Mouse (Mus musculus) heart, postnatal 10 days (tissue): Measurements from ENCODE around the gene Tubb1. TPM values are rescaled to one million over a fixed set of nuclear protein-coding genes. Genes with fewer than 3 reads are reported as not detected.

Experiments used
- DNase-seq, 2 experiments: peaks; one replicate each; pipeline ENCODE4 v3.0.0; 2021
- intact Hi-C: fragments of 180-260 bp; cut with DNase I; formaldehyde crosslinking; loops from one replicate; pipeline ENCODE4 v1.15.1; 2025
- total RNA-seq, 2 experiments: library from RNA; stranded (reverse); gene quantifications; 2 replicates each; pipeline ENCODE4 v1.2.3; 2021

The Tubb1 gene
- total RNA-seq, 2 experiments from 2014 or later, result 1.8 to 3.3 TPM

DNA sequence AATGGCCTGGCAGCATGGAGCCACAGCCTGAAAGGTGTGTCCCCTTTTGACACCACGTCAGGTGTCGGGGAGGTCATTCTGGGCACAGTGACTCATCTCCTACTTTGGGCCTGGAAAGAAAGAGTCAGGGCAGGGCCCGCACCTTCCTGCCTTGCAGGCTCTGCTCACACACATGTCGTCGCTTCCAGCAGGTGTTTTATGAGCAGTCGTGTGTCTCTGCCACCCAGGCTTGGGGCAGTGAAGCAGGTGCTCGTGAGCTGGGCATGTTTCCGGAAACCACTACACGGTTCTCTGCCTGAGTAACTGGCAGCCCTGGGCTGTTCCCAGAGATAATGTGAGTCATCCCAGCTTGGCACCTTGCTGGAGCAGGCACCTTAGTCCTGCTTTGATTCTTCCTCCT lies 8.0 kb upstream of the Tubb1 start:
- intact Hi-C loops, result no loop called here
- peak; percentile 37 to 39 for DNase-seq

DNA sequence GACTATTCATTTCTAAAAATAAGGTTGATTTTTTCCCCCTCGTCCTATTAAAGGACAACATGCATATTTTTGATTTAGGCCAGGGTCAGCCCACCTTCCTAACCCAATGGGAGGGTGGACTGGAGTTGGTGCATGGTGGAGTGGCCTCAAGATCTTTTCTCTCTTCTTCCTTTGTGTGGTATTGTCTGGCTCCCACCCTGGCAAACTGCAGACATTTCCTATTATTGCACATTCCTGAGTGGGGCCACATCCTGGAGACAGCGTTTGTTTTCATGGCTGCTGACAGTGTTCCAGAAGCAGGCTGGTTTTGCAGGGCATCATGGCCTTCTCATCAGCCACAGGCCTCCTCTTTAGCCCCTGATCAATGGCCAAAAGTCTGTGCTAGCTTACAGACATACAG lies 7.4 kb upstream of the Tubb1 start:
- DNase-seq, result no peak
- intact Hi-C loops, result no loop called here

DNA sequence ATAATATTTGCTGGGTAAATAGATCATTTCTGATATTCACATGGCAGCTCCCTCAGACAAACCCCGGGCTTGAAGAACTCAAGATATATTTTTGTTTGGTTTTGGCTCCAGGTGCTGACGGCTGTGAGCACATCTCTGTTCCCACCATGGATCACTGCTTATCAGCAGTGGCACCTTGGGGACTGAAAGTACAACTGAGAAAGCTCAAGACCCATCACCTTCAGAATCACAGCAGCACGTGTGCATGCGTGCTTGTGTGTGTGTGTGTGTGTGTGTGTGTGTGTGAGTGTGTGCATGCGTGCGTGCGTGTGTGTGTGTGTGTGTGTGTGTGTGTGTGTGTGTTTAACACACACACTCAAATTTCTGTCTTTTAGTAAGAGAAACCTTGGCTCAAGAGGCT lies 6.1 kb upstream of the Tubb1 start:
- no peak for DNase-seq
- intact Hi-C loops, result no loop called here

DNA sequence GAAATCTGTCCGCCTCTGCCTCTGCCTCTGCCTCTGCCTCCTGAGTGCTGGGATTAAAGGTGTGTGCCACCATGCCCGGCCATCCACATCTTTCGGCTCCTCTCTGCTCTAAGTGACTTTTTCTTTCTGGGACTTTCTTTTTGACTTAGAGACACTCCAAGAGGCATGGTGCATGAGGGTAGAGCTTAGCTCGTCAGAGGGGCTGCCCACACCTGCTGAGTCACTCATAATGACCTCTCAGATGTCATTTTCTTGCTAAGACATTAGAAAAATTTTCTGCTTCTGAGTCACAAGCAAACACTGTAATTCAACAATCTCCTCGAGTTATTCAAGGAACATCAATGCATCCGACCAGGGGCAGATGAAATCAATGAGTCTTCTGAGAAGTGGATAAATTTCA lies 5.5 kb upstream of the Tubb1 start:
- no peak for DNase-seq
- intact Hi-C loops, result no loop called here

DNA sequence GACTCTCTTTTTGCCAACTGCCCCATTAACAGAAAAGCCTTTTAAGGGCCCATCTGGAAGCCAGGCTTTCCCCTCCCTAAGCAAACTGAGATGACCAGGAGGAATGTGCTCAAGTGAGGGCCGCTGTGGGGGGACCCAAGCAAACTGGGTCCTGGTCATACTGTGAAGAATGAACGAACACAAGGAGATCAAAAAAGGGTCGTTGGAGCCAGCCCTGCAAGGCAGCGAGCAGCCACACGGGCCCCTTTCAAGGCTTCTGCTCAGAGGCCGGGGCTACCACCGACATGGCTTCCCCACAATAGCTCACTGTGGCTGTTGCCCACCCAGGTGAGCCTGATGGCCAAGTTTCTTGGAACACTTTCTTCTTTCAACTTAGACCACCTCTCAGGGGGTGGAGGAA lies 4.0 kb upstream of the Tubb1 start:
- intact Hi-C loops, result no loop called here
- no peak for DNase-seq

DNA sequence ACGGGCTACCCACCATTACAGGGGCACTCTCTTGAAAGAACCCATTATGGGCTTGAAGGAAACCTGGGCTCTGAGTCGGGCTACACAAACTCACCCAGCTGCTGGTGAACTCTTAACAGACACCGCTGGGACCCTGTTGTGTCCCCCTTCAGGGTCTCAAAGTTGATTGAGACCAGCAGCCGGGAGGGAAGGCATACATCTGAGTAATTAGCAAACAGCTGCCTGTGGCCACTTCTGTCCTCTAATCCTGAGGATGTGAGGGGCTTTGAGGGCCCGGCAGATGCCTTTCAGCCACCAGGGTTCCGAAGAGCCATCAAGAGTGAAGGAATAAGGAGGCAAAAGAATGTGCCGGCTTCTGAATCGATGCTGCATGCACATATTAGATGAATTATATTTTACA lies 3.6 kb upstream of the Tubb1 start:
- DNase-seq, result no peak
- intact Hi-C loops, result no loop called here

DNA sequence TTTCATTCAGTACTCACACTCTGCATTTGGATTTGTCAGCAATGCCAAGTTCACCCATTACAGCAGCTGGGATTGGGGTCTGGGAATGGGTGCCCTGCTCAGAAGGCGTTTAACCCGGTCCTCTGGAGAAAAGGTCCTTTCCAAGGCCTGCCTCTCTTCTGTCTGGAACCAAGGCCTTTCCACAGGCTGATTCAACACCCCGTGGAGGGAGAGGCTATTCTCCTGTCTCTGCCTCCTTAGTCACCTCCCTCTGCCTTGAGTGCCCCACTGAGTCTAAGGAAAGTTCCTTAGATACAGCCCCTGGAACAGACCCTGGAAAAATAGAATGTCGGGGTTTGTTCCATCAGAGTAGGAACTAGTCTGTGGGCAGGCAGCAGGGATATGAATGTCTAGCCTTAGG lies 2.1 kb upstream of the Tubb1 start:
- intact Hi-C loops, result no loop called here
- no peak for DNase-seq

DNA sequence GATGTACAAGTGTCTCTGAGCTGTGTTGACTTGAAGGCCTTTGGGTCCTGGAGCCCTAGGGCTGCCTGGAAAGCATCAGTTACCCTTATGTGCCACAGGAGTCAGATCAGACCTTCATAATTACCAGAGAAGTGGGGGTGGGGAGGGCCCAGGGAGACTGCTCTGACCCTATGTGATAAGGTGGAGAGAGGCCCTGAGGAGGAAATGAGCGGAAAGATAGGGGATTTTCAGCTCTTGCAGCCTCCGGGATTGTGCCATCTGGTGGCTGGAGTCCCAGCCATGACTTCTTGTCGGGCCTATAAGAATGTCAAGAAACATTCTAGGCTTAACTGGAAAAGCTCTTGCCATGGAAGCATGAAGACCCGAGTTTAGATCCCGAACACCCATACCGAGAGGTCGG lies 3.2 kb downstream of the Tubb1 start:
- peak in 1 of 2 experiments; percentile 39 for DNase-seq

DNA sequence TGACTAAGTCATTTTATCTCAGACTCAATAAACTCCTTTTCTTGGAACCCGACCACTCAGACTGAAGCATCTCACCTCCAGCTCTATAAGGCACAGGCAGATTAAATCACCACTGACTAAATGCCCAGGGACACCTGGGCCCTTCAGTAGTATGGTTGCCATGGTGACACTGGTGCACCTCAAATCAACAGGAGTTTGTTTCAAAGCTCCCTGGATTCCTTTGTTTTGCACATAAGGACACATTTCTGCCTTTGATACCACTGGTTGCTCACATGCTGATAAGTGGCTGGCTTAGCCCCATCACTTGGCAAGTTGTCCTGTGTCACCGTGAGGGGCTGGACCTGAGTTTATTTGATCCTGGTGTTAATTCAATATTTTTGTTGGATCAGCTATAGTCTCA lies 8.9 kb downstream of the Tubb1 start:
- intact Hi-C loops, result no loop called here

More for the DNA sequence above, 3.2 kb downstream of the Tubb1 start:
- intact Hi-C loops, result loop anchor here (2.0 kb wide), 1 partner anchor 141 kb away; no protein-coding TSS in a partner anchor

DNA sequence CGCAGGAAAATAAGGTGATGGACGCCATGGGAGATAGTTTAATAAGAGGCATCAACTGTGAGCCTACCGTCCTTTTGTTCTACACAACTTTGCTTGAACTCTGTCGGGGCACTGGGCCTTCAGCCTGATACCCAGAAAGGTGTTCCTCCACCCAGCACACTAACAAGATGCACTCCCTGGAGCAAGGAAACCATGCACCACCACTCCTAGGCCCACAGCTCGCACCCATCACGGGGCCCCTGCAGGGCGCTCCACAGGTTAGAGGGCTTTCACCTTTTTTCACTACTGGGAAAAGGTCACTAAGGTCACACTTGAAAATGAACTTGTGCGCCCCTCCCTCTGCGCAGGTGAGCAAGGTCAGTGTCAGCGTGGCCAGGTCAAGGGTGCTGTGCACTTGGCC lies 12.9 kb downstream of the Tubb1 start:
- peak in 1 of 2 experiments; percentile 51 for DNase-seq
- intact Hi-C loops, result loop anchor here (2.0 to 10.0 kb wide), 2 partner anchors 133 to 389 kb away; partner anchors contain the start of gene Stx16

More for the DNA sequence above, 8.9 kb downstream of the Tubb1 start:
- no peak for DNase-seq

DNA sequence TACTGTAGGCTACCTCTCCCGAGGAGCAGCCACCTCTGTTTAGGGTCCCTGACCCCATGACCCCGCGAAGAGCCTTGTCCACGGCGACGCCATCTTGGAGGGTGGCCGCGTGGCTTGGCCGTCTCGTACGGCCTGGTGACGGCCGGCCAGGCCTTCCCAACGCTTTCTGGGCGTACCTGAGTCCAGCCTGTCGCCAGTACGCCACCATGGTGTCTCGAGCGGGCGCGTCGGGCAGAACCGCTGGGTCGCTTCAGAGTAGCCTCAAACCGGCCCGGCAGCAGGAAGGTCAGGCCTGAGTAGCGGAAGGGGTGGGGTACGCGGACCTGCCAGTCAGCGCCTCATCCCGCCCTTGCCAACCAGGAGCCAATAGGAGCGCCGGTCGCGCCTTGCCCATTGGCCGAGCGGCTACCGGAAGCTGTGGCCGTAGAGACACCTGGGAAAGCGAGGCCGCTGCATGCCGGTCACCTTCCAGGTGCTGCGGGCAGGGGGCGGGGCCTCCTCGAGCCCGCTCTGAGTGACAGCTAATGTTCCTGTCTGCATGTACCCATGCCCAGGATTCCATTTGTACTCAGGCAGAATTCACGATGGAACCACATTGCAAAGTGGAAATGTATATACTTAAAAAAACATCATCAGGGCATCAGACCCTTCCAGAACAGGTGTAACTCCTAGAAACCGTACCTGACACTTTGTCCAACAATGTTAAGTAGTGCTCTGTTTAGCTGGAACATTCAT lies 13.5 kb downstream of the Tubb1 start, which contains the start of gene Atp5e:
TSS of gene Atp5e (minus strand) at position 317 of the 735 bp plus-strand sequence.
- peak; percentile 97 to 98 for DNase-seq
- intact Hi-C loops, result loop anchor here (2.0 to 10.0 kb wide), 2 partner anchors 133 to 389 kb away; partner anchors contain the start of gene Stx16

DNA sequence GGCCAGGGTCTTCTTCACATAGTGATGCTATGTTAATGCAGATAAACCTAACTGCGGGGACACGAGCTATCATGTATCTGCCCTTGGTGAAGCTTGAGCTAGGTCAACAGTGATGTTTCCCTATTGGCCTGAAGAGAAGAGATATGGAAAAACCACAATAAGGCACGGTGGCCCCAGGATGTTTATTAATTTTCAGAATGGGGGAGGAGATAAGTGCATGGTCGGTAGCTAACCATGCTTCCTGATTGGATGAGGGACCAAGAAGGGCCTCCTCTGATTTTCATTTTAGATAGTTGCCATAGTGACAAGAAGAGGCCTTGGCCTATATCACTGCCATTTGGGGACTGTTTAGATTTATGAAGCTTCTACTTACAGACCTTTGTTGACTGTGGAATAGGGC lies 19.8 kb downstream of the Tubb1 start:
- DNase-seq, result no peak
- intact Hi-C loops, result loop anchor here (5.0 kb wide), 1 partner anchor 202 kb away; no protein-coding TSS in a partner anchor

DNA sequence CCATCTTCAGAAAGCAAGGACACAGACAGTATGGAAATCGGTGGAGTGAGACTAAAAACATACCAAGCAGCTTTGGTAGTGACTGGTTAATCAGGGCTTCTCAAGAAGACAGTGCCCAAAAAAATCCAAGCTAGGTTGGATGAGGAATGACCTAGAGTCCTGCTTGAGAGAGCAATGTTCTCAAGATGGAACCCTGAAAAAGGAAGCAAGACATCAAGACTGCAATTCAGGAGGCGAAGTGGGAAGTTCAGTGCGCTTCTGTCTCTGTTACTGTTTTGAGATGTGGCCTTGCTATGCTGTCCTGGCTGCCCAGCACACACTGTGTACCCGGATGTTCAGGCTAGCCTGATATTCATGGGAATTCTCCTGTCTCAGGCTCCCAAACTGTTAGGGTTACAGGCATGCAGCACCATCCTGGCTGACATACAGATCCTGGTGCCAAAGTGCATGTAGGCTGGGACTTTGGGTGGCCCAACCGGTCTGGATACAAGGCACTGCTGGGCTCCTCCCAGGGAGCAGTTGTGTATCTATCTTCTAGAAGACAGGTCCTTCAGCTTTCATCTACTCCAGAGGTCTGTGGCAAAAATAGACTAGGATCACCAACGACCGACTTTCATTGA lies 20.4 kb downstream of the Tubb1 start:
- no peak for DNase-seq
- intact Hi-C loops, result loop anchor here (5.0 kb wide), 1 partner anchor 201 kb away; no protein-coding TSS in a partner anchor

DNA sequence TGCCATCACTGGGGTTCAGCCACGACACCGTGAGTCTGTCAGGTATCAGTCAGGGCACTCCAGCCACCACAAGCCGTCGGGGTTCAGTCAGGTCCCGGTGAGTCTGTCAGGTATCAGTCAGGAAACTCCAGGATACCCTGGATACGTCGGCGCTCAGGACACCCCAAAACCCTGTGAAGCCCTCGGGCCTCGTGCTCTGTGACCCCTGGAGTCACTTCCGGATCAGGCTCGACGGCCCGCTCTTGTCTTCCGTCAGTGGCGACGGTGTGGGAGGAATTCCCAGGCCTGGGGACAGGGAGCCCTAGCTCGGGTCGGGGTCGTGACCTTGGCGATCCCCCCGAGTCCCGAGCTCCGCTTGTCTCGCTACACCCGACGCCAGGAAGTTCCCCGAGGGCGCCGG lies 21.9 kb downstream of the Tubb1 start:
- DNase-seq, result peak in 1 of 2 experiments; percentile 21
- intact Hi-C loops, result loop anchor here (5.0 kb wide), 1 partner anchor 200 kb away; no protein-coding TSS in a partner anchor

DNA sequence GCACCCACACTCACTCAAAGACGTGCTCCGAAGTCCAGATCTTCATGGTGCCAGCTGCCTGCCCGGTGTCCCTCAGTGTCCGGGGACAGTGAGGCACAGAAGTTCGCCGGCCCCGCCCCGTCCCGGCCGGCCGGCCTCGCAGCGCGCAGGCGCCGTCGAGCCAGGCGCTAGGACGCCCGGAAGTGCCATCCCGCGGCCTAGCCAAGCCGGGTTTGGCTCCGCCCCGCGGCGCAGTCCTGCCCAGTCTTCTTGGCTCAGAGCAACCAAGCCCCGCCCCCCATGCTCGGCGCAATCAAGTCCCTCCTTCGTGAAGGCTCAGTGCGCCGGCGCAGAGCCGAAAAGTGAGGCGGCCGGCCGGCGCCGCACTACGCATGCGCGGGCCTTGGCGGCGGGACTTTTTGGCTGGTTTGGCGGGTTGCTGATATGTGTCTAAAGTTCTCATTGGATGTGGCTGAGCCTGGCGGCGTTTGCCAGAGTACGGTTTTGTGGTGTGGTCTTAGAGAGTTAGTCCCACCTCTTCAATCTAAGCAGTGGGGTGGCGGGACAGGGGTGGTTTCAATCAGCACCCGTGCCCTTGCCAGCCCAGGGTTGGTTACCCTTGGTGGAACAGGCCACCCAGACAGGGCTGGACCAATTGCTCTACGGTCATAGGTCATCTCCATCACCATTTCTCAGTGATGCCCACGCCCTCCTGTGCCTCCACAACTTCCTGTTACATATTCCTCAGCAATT lies 22.5 kb downstream of the Tubb1 start, which contains the start of gene Prelid3b:
TSS of gene Prelid3b (minus strand) at position 264 of the 732 bp plus-strand sequence.
- DNase-seq, result peak; percentile 100
- intact Hi-C loops, result loop anchor here (5.0 kb wide), 1 partner anchor 199 kb away; no protein-coding TSS in a partner anchor

DNA sequence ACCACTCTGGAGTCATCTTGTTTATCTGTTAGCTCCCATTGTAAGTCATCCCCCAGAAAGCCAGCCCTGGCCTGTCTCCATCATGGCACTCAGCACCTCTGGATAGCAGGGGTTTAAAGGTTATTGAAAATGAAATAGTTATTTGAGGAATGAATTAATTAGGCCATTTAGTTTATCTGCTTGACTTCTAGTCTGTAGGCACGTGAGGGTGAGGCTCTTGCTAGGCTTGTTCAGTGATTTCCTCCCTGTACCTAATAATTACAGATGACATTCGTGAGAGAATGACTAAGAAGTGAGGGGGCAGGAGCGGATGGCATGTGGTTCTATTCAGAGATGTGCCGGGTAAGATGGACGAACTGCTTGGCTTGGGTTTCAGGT lies 23.0 kb downstream of the Tubb1 start:
- no peak for DNase-seq
- intact Hi-C loops, result loop anchor here (5.0 kb wide), 1 partner anchor 199 kb away; no protein-coding TSS in a partner anchor

DNA sequence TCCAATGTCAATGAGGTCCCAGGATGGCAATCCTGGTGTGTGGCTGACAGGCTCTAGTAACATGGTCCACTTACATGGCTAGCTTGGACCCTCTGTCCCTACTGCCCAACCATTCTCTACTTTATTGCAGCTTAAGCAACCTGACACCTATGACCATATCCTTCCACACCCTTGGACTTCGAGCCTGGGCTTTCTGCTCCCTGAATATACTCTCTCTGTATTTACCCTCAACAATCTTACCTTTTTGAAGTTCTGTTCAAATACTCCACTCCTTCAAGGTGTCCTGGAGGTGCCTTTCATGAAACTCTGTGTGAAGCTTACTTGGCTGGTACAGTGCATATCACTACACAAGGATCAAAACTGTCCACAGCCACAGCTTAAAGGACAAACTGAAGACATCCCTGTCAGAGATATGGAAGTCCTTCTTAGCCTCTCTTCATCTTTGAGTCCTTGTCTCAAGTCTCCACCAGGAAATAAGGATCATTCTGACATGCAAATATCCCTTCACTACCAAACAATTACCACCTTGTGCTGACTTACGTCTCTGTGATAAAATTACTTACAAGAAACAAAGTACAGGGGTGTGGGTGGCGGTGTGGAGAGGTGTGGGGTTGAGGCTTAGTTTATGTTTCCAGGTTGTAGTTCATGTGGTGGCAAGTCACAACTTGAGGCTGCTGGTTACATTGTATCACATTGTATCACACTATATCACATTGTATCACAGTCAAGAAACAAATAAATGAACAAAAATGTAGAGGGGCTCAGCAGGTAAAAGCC lies 27.2 kb downstream of the Tubb1 start:
- intact Hi-C loops, result no loop called here
- no peak for DNase-seq

DNA sequence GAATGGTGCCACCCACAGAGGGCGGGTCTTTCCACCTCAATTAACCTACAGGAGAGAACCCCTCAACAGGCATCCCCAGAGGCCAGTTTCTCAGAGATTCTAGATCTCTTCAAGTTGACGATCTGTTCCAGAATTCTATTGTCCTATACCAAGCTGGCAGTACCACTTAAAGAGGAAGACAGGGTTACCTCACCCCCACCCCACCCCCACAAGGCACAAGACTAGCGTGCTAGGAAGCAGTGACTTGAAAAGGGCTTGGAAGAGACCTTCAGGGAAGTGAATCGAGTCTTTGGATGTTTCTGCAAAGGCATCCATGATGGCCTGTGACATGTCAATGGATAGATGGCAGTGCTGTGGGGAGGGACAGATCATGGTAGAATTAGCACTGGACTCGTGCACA lies 28.3 kb downstream of the Tubb1 start:
- no peak for DNase-seq
- intact Hi-C loops, result no loop called here

DNA sequence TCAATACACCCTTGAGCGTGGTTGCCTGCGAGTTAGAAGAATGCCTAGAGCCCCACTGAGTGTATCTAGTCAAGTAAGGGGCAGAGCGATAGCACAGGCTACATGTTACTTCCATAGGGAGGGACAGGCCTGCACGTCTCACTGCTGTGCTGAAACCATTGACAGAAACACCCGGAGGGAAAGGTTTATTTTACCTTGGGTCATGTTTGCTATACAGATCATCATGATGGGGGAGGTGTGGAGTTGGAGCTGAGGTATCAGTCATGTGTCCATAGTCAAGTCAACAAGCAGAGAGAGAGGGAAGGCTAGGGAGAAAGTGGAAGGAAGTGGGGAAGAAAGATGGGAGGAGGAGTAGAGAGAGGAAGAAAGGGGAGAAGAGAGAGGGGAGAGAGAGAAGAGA lies 36.5 kb downstream of the Tubb1 start:
- intact Hi-C loops, result no loop called here
- DNase-seq, result no peak

DNA sequence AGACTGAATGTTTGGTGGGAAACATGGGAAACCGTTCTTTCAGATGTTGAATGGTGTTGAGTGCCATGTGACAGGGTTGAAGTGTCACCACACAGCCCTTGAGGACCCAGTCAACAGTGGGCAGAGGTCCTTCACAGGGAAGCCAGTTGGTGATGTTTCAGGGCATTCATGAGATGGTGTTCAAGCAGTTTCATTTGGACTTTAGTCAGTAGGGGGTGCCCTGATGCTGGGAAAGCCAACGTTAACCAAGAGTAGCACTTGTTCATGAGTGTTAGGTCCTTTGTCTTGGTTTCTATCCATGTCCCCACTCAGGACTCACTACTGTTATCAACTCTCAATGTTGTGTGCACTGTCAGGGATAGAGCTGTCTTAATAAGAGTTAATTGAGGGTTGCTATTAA lies 42.4 kb downstream of the Tubb1 start:
- DNase-seq, result peak in 1 of 2 experiments; percentile 28
- intact Hi-C loops, result loop anchor here (2.0 to 5.0 kb wide), 2 partner anchors 104 to 182 kb away; no protein-coding TSS in a partner anchor
